Mouse (Mus musculus): Measurements from ENCODE around the gene Olfr1223.
"Not testable (repeated sequence)": the region's sequence is repeated elsewhere in the genome, so short reads cannot be mapped to it uniquely, and the experiment has no call there.

The Olfr1223 gene

GRCm38 (mm10) chr2:89151460-89151859 lies at the start of gene Olfr1223:
Olfr1223 (minus strand) TSS chr2:89151560.
- no peak for DNase-seq

GRCm38 (mm10) chr2:89199948-89200347 lies 48.6 kb upstream of the Olfr1223 start, which contains the start of gene Olfr1226:
Olfr1226 (minus strand) TSS chr2:89200048.
- no peak for DNase-seq

DNA sequence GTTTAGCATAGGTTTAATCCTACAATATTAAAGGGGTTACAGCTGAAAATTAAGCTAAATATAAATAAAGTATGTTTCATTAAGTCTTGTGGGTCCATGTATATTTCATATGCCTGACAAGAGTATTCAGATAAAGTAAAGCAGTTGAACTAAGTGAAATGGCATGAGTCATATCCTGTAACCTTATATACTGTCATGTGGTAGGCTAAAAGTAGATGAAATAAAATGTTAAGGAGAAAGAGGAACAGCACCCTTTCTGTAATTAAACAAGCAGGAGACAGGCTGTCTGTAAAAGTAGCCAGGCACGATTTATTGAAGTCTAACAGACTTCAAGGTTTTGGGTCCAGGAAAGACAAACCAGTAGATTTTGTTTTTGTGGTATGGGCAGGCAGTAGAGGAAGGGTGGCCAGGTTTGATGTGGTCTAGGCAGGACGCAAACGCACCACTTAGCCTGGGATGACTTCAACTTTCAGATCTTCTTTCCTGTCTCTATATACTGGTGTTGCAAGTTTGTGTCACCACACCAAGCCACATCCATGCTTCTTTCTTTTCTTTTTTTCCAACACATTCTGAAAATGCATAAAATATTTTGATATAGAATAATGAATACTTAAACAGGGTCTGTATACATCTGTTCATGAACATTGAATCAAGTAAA lies 45.1 kb upstream of the Olfr1223 start:
- DNase-seq: no peak

DNA sequence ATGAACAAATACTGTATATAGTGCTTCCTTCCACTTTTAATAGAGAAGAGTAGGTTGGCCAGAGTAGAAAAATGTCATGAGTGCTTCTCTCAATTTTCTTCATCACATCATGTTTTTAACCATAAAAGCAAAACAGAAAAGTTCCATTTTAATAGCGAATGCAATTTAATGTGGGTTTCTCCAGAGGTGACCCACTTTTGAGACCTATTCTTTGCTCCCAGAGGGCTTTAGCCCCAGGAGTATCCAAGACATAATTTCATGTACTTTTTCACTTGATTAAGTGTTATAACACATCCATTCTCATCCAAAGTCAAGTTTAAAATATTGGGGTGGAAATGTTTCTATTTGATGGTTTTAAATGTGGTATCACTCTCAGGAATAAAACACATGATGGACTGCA lies 23.2 kb upstream of the Olfr1223 start, which contains the start of gene Olfr1225:
Gene Olfr1225 (minus strand): TSS at position 101 of the 400 bp plus-strand sequence.
- no peak for DNase-seq

DNA sequence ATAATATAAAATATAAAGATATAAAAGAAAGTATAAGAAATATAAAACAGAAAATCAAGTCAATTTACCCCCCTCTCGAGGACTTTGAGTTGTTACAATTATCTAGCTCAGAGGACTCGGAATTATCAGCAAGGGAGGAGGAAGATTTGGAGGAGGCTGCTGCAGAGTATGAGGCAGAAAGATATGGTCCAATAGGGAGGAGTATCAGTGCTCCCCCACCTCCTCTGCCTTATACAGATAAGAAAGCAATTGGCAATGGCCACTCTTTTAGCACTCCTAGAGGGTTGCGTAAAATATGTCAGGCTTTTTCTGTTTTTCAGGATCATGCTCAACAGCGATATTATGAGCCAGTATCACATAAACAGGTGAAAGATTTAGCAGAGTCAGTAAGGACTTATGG lies 13.4 kb upstream of the Olfr1223 start:
- DNase-seq: not testable (repeated sequence)

DNA sequence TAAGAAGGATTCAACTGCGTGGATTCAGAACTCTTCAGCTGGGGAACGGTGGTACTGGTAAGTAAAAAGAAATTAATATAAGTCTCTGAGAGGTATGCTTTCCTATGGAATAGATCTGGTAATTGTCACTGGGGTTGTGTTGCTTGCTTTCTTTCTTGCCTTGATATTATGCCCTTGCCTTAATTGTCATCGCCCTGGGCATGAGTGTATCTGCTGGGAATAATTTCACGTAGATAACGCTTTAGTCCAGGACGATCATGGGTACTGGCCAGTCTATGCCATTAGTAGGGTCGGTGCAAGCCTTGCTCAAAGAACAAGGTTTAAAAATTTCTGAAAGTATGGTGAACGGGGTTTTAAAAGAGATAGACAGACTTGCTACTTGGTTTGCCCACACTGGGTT lies 12.6 kb upstream of the Olfr1223 start, which contains the start of gene Olfr1224-ps1:
Gene Olfr1224-ps1 (minus strand): TSS at position 101 of the 400 bp plus-strand sequence.
- DNase-seq: not testable (repeated sequence)

GRCm38 (mm10) chr2:89132954-89133353 lies 18.4 kb downstream of the Olfr1223 start, which contains the start of gene Olfr1222:
Olfr1222 (minus strand) TSS chr2:89133054.
- no peak for DNase-seq

DNA sequence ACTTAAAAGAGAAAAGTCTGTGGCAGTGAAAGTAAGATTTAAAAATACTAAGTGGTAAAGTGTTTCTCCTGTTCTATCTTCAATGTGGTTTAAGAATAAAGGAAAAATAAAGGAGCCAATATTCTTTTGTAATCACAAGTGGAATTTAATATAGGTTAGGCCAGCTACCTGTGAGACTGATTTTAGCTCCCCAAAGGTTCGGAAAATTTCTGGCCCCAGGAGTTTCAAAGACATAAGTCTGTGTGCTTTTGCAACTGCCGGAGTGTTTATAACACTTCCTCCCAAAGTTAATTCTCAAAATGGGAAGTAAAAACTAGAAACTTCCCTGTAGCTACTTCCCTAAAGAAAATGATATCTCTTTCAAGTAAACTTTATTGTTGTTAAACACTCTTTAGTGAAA lies 34.2 kb downstream of the Olfr1223 start, which contains the start of gene Olfr1221:
Gene Olfr1221 (minus strand): TSS at position 101 of the 400 bp plus-strand sequence.
- DNase-seq: no peak

DNA sequence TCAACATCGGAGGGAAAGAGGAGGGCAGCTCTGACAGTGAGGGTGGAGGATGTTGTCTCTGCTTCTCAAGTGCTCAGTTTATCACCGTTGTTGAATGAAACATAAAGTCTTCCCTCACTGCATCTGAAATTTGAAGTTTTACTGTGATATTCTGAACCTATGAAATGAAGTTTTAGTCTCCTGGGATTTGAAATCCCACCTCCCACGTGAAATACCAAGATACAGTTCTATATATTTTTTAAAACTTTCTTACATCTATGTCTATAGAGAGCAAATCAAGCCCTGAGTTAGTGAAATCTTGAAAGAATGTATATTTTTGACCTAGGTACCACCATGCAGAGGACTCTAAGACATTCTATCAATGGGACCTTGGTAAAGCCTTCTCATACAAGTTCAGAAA lies 44.6 kb downstream of the Olfr1223 start, which contains the start of gene Olfr1220:
Gene Olfr1220 (minus strand): TSS at position 101 of the 400 bp plus-strand sequence.
- no peak for DNase-seq

DNA sequence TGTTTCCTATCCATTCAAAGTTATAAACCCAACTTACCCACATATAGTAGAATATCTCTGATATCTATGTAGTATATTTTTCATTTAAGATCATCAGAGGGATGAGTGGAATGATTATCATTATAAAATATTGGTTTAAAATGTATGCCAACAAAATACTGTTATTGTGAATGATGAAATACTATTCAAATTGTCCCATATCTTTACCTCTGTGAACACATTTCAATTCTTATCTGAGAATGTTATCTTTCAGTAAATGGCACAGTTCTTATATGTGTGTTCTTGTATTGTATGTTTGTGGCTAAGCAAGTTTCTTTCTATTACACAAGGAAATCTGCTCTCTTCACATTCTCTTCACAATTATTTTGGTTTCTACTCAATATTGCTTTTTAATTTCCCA lies 45.7 kb downstream of the Olfr1223 start:
- no peak for DNase-seq

- DNase-seq: no peak
Measured at GRCm38 (mm10) chr2:89093848-89094247, 57.5 kb downstream of the Olfr1223 start.

Data from B cell, adult 2 months (primary cell).